Mouse (Mus musculus) c-Kit-positive CD71-positive TER-119-positive erythroid progenitor cells, embryonic 14.5 days (primary cell): ENCODE results near the gene Grik5.

Experiments
- DNase-seq: peaks from one replicate; pipeline ENCODE4 v3.0.0-alpha.2; 2013; ENCODE audit warnings: low spot score

The Grik5 gene

GRCm38 (mm10) chr7:24984307-24984706, 87.8 kb downstream of the Grik5 start:
- DNase-seq = no peak

GRCm38 (mm10) chr7:24983396-24983795, 88.8 kb downstream of the Grik5 start:
- DNase-seq = no peak

- DNase-seq = no peak
These were observed 91.7 kb downstream of the Grik5 start for GRCm38 (mm10) chr7:24980439-24980838.

- DNase-seq = no peak
These were observed 93.4 kb downstream of the Grik5 start for GRCm38 (mm10) chr7:24978781-24979180.

- DNase-seq = peak; percentile 44
These were observed 97.1 kb downstream of the Grik5 start for GRCm38 (mm10) chr7:24974893-24975595.

GRCm38 (mm10) chr7:24973902-24974301, 98.2 kb downstream of the Grik5 start:
- no peak for DNase-seq

GRCm38 (mm10) chr7:24973208-24973607, 98.9 kb downstream of the Grik5 start:
- DNase-seq = no peak

- peak; percentile 91 for DNase-seq
These were observed 99.9 kb downstream of the Grik5 start, which contains the start of gene Rabac1 for GRCm38 (mm10) chr7:24971972-24972893. Rabac1 (minus strand) TSS chr7:24972754.

- DNase-seq = peak; percentile 66
These were observed 100.7 kb downstream of the Grik5 start for GRCm38 (mm10) chr7:24971261-24971971.

- no peak for DNase-seq
These were observed 101.8 kb downstream of the Grik5 start for GRCm38 (mm10) chr7:24970341-24970740.

- no peak for DNase-seq
These were observed 102.3 kb downstream of the Grik5 start for GRCm38 (mm10) chr7:24969805-24970204.

GRCm38 (mm10) chr7:24968463-24968862, 103.7 kb downstream of the Grik5 start:
- no peak for DNase-seq

- DNase-seq = no peak
These were observed 104.2 kb downstream of the Grik5 start for GRCm38 (mm10) chr7:24967966-24968365.

- peak; percentile 65 for DNase-seq
These were observed 107.1 kb downstream of the Grik5 start for GRCm38 (mm10) chr7:24964897-24965535.

GRCm38 (mm10) chr7:24964288-24964687, 107.9 kb downstream of the Grik5 start:
- no peak for DNase-seq
